Mouse (Mus musculus) megakaryocyte-erythroid progenitor cell, adult 5-6 weeks (primary cell): ENCODE measurements around the gene Chst8. TPM values are rescaled to one million over a fixed set of nuclear protein-coding genes. Genes with fewer than 3 reads are reported as not detected.

Source experiments
- ATAC-seq: replicated peaks from 2 replicates; pipeline ENCODE4 v1.8.0; 2016; ENCODE audit warnings: mild to moderate bottlenecking, inconsistent platforms; ENCODE audit not compliant: severe bottlenecking, poor library complexity, low FRiP score, low TSS enrichment
- total RNA-seq, 2 experiments: library from RNA; stranded (forward) in 1 of 2; stranded (reverse) in 1 of 2; fragments of 200-1000, 215-1000 nt in 1 of 2; fragments of >200 nt in 1 of 2; fragmentation: Nextera tagmentation in 1 of 2; gene quantifications; 2 replicates each; pipeline ENCODE4 v1.2.3; 2014 to 2017

Chst8 gene
- total RNA-seq, 2 experiments from 2014 or later = not detected

GRCm38 (mm10) chr7:34758721-34759120 lies 53.8 kb downstream of the Chst8 start:
- ATAC-seq = no peak

GRCm38 (mm10) chr7:34757513-34757912 lies 55.0 kb downstream of the Chst8 start:
- no peak for ATAC-seq

GRCm38 (mm10) chr7:34753140-34753886 lies 59.2 kb downstream of the Chst8 start:
- ATAC-seq = no peak

- ATAC-seq = no peak
Observed at GRCm38 (mm10) chr7:34752151-34752762, 60.3 kb downstream of the Chst8 start.

DNA sequence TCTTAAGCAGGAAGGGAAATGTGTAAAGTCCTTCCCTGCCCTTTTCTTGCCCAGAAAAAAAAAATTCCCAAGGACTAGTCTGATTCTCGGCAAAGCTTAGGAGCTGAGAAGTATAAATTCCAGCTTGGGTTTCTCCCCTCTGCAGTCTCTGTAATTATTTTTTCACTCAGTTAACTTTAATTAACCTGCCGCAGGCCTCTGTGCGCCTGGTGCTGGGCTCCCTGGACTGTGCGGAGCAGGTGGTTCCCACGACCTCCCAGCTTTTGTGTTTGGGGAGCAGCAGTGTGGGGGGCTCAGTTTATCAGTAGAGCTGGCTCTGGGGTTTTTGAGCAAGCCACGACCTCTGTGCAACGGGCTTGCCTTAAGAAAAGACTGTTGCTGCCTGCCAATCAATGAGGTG lies 62.2 kb downstream of the Chst8 start:
- ATAC-seq = no peak

DNA sequence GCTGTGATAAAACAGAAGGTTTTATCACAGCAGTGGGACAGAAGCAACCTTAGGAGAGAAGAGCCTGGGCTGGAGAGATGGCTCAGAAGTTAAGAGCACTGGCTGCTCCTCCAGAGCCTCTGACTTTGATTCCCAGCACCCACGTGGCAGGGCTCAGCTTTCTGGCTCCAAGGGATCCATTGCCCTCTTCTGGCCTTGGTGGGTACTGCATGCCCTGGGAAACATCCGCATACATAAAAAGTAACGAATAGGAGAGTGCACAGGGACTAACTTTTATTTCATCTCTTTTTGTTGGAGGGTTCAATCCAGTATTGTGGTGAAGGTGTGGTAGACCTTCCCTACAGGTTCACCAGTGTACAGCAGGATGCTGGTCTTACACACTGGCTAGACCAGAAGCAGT lies 62.8 kb downstream of the Chst8 start:
- no peak for ATAC-seq

GRCm38 (mm10) chr7:34748501-34748900 lies 64.0 kb downstream of the Chst8 start:
- ATAC-seq = no peak

DNA sequence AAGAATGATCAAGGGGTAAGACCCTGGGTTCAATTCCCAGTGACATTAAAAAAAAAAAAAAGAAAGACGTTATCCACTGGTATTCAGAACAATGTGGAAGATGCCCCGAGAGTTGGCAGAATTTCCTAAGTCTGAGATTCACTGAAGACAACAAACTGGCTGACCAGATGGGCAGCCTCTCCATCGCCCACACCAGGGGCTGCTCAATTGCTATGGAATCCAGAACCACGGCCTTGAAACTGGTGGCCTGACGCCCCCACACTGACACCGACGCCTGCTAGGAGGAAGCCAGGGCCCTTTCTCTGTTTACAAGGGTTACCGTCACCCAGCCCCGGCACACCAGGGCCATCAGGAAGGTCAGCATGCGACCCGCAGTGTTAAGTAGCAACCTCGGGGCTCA lies 64.8 kb downstream of the Chst8 start:
- ATAC-seq = no peak

GRCm38 (mm10) chr7:34746586-34746985 lies 65.9 kb downstream of the Chst8 start:
- ATAC-seq = no peak

- no peak for ATAC-seq
Observed at GRCm38 (mm10) chr7:34746165-34746564, 66.3 kb downstream of the Chst8 start.

GRCm38 (mm10) chr7:34745426-34745825 lies 67.1 kb downstream of the Chst8 start:
- ATAC-seq = no peak

DNA sequence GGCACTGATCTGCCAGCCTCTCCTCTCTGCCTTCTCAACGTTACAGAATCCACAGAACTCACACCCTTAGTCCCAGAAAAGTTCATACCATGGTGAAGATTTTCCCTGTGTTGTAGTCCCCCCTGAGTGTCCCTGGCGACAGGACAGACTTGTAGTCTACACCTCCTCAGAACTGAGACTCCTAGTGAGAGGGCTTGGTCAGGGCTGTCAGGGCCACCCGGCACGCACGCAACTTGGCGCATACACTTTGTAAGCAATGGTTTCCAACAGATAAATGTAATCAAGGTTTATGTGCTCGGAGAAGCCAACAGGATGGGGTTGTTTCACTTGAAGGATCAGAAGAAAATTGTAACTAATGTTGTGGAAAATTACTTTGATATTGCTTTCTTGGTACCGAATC lies 67.5 kb downstream of the Chst8 start:
- ATAC-seq = no peak

- ATAC-seq = no peak
Observed at GRCm38 (mm10) chr7:34743411-34744085, 69.0 kb downstream of the Chst8 start.

- ATAC-seq = no peak
Observed at GRCm38 (mm10) chr7:34739371-34739770, 73.1 kb downstream of the Chst8 start.

DNA sequence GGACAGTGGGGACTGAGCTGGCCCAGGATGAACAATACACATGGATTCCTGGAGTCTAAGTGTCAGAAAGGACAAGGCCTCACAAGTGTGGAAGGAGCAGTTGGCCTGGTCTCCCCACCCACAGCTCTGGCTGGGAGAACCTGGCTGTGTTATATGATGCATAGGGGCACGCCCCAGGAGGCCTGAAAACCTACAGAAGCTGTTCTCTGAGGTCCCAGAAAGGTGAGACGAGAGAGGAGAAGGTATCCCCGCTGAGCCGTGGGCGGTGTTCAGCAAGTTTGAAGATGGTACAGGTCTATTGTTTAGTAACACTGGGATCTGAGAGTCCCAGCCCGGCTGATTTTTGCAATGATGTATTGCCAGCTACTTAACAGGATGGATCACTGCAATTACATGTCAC lies 75.3 kb downstream of the Chst8 start:
- ATAC-seq = no peak

- ATAC-seq = no peak
Observed at GRCm38 (mm10) chr7:34734348-34734747, 78.2 kb downstream of the Chst8 start.

DNA sequence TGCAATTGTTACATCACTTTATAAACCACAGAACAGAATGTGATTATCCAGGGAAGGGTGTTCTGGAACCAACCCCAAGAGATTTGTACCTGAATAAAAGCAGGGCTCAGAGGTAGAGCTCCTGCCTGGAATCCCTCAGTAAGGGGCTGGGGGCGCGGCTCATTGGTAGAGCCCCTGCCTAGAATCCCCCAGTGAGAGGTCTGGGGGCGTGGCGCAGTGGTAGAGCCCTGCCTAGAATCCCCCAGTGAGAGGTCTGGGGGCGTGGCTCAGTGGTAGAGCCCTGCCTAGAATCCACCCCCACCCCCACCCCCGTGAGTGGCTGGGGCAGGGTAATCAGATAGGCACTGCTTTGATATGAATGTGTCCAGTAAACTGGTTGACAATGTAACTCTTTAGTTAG lies 83.6 kb downstream of the Chst8 start:
- no peak for ATAC-seq

- no peak for ATAC-seq
Observed at GRCm38 (mm10) chr7:34725206-34725605, 87.3 kb downstream of the Chst8 start.

- ATAC-seq = no peak
Observed at GRCm38 (mm10) chr7:34722551-34723230, 89.8 kb downstream of the Chst8 start.

DNA sequence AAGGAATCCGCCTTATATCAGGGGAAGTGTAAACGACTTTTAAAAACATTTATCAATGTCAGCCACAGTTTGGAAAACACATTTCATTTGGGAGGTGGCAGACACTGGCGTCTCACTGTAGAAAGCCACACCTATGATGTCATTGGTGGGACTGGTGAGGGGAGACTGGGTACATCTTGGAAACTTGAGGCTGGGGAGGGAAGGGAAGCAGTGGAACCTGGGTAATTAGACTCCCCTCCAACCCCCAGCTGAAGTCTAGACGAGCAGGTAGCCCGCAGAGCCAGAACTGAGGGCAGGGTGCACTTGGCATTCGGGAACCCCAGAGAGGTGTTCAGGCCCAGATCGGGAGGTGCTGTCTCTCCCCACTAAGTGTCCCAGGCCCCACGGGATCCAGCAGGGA lies 90.4 kb downstream of the Chst8 start:
- no peak for ATAC-seq
